Mouse (Mus musculus) lung, postnatal 0 days (tissue): ENCODE measurements around the gene Atp1b2.

Source experiments
- CTCF ChIP-seq: IDR thresholded peaks from 2 replicates; pipeline ENCODE4 v1.5.1; 2016; ENCODE audit warnings: antibody characterized with exemption, mild to moderate bottlenecking
- EP300 ChIP-seq: IDR thresholded peaks from 2 replicates; pipeline ENCODE4 v1.6.1; 2016; ENCODE audit warnings: antibody characterized with exemption, mild to moderate bottlenecking, control low read depth

DNA sequence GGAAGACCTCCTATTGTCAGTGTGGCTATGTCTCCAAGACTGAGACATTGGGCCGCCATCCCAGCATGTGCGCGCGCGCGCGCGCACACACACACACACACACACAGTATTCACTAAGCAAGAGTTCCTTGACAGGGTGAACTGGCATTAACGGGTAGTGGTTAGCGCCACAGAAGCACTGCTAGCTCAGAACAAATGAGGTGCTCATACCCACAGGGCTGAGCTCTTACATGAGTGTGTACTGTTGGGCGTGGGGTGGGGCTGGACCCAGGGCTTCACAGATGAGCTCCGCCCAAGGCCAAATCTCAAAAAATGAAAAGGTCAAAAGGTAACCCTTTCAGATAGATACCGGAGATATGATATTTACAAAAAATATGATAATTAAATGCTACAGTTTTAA lies 20.8 kb downstream of the Atp1b2 start:
- TF ChIP-seq CTCF (no peak), EP300 (no peak)
